In the genomic region with DNA sequence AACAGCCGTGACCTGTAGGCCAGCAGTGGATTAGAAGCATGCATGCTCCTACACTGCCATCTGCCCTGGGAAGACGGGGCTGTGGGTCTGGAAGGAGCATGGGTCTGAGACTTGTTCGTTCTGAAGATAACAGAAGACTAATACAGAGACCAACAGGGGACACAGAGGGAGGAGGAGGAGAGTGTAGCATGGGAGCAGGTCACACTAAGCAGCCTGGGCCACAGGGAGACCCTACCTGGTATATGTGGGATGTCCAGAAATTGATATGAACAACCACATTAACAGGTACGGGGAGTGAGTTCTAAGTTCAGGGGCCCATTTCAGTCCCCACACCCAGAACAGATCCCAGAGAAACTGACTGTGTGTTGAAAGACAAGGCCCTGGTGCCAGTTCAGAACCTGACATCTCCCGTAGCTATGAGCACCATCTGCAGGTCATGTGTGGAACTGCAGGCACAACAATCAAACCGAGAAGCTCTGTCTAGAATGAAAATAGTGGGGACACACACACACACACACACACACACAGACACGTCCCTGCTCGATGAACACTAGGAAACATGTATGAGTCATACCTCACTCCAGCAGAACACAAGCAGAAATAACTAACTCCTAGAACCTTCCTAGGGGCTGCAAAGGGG, we compare ENCODE assay signal across 9 mouse cellular contexts.
DNase-seq lines count a peak whose midpoint lies in the region; ATAC-seq and TF ChIP-seq lines count a peak whose summit lies in the region.
"Had no signal": no experiment of that assay in that cellular context is flagged by ENCODE, and none has a peak within 500 bp of the region (broad histone marks: within the 10 kb centered on the region; RNA-seq: fewer than 3 reads in every experiment).

No protein-coding gene starts in this region.

- no peak overlapping the region for H3K27ac ChIP-seq in intestine, postnatal 0 days (ENCODE audit: low read depth, low read length)
- no peak overlapping the region for H3K27ac ChIP-seq in intestine, embryonic 15.5 days
- no peak overlapping the region for H3K27ac ChIP-seq in midbrain, embryonic 11.5 days (ENCODE audit: low read depth, low read length)

- no peaks in the 10 kb centered on the region for H3K4me1 ChIP-seq in intestine, postnatal 0 days (replicated peaks; ENCODE audit: control insufficient read depth, insufficient read depth, low read length)
- H3K4me1 ChIP-seq in intestine, embryonic 15.5 days (replicated peaks), result no peaks in the 10 kb centered on the region
- H3K4me1 ChIP-seq in midbrain, embryonic 11.5 days (ENCODE audit: control insufficient read depth, insufficient read depth, low read length), result no peaks in the 10 kb centered on the region

- no peak overlapping the region for H3K4me3 ChIP-seq in intestine, postnatal 0 days (ENCODE audit: low read depth, low read length)
- H3K4me3 ChIP-seq in intestine, embryonic 15.5 days (replicated peaks), result no peak overlapping the region
- no peak overlapping the region for H3K4me3 ChIP-seq in midbrain, embryonic 11.5 days (ENCODE audit: low read depth, low read length)
- H3K4me3 ChIP-seq: erythroblast, embryonic 14.5 days had no signal

- 36% methylated on average over 8 of the region's 8 CpGs for WGBS in intestine, postnatal 0 days
- WGBS in intestine, embryonic 15.5 days, result 43% methylated on average over 8 of the region's 8 CpGs
- WGBS in midbrain, embryonic 11.5 days, result 34% methylated on average over 8 of the region's 8 CpGs

- H3K4me2 ChIP-seq in intestine, postnatal 0 days (replicated peaks; ENCODE audit: low read depth), result no peak overlapping the region
- H3K4me2 ChIP-seq in intestine, embryonic 15.5 days (replicated peaks), result no peak overlapping the region
- H3K4me2 ChIP-seq in midbrain, embryonic 11.5 days, result no peak overlapping the region

- H3K36me3 ChIP-seq in intestine, postnatal 0 days (ENCODE audit: control insufficient read depth, insufficient read depth), result no peaks in the 10 kb centered on the region
- H3K36me3 ChIP-seq in intestine, embryonic 15.5 days, result no peaks in the 10 kb centered on the region
- H3K36me3 ChIP-seq in midbrain, embryonic 11.5 days (ENCODE audit: control insufficient read depth, insufficient read depth, low read length), result no peaks in the 10 kb centered on the region

- no peak for ATAC-seq in intestine, postnatal 0 days
- ATAC-seq in intestine, embryonic 15.5 days, result no peak
- no peak for ATAC-seq in midbrain, embryonic 11.5 days (ENCODE audit: low FRiP score)

- H3K9ac ChIP-seq in intestine, postnatal 0 days (ENCODE audit: low read depth, low read length), result no peak overlapping the region
- no peak overlapping the region for H3K9ac ChIP-seq in intestine, embryonic 15.5 days
- H3K9ac ChIP-seq in midbrain, embryonic 11.5 days (ENCODE audit: low read length), result no peak overlapping the region

- DNase-seq in adrenal gland, adult 8-10 months, result peak; percentile 21
- DNase-seq in embryo, embryonic 10.5 days (ENCODE audit: low spot score), result peak; percentile 87
- peak; percentile 50 for DNase-seq in gastrocnemius, postnatal 36 days
- peak; percentile 81 to 86 for DNase-seq in left cerebral cortex, adult 18-20 months (ENCODE audit: low spot score in 2 of 2)
- DNase-seq in midbrain, embryonic 11.5 days (ENCODE audit: low spot score, missing footprints), result peak; percentile 98
- peak; percentile 51 to 82 for DNase-seq in spleen, postnatal 4 days (ENCODE audit: low spot score in 2 of 2)

- no peaks in the 10 kb centered on the region for H3K27me3 ChIP-seq in intestine, postnatal 0 days (replicated peaks; ENCODE audit: control insufficient read depth, insufficient read depth, low read length)
- no peaks in the 10 kb centered on the region for H3K27me3 ChIP-seq in intestine, embryonic 15.5 days (replicated peaks)
- no peaks in the 10 kb centered on the region for H3K27me3 ChIP-seq in midbrain, embryonic 11.5 days (ENCODE audit: control insufficient read depth, insufficient read depth, low read length)

- TF ChIP-seq CTCF in intestine, postnatal 0 days (IDR thresholded peaks at IDR 0.05; ENCODE audit: low read depth), result peak; percentile 92

- intact Hi-C loops in gastrocnemius, postnatal 36 days (cut with DNase I), result loop anchor here (2.0 kb wide), 1 partner anchor 342 kb away; no protein-coding TSS in a partner anchor

- H3K9me3 ChIP-seq in intestine, postnatal 0 days (ENCODE audit: control insufficient read depth), result no peaks in the 10 kb centered on the region
- no peaks in the 10 kb centered on the region for H3K9me3 ChIP-seq in intestine, embryonic 15.5 days
- H3K9me3 ChIP-seq in midbrain, embryonic 11.5 days (ENCODE audit: control insufficient read depth, low read length), result no peaks in the 10 kb centered on the region

Comparison
In these comparisons a context has a peak if more than half of its experiments do, and no peak if none do; other contexts are left out.
1. DNase-seq: peak in every context shown above with its lines; median percentile 98 in midbrain, embryonic 11.5 days; 87 in embryo, embryonic 10.5 days; 84 in left cerebral cortex, adult 18-20 months; 66 in spleen, postnatal 4 days; 50 in gastrocnemius, postnatal 36 days; 21 in adrenal gland, adult 8-10 months.